Mouse (Mus musculus) erythroblast, embryonic 14.5 days (primary cell): ENCODE results near the gene Anapc16.

Experiments used
- GATA1 ChIP-seq: IDR thresholded peaks from 2 replicates; pipeline ENCODE4 v1.6.1; 2012; ENCODE audit warnings: low read length, inconsistent platforms, mixed read lengths
- TAL1 ChIP-seq: IDR thresholded peaks from 3 replicates; pipeline ENCODE4 v1.6.1; 2012; ENCODE audit warnings: low read length, inconsistent platforms, mixed read lengths

DNA sequence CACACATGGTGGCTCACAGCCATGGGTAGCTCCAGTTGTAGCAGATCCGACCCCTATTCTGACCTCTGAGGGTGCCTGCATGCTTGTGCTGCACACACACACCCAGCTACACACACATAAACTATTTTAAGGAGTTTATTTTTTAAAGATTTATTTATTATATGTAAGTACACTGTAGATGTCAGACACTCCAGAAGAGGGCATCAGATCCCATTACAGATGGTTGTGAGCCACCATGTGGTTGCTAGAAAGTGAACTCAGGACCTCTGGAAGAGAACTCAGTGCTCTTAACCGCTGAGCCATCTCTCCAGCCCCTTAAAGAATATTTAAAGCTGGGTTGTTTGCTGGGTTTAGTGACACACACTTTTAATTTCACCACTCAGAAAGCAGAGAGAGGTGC is 16.4 kb upstream of the Anapc16 start:
- TF ChIP-seq TAL1 (no peak), GATA1 (no peak)
